Mouse (Mus musculus): ENCODE measurements around the gene Ifna9.

DNA sequence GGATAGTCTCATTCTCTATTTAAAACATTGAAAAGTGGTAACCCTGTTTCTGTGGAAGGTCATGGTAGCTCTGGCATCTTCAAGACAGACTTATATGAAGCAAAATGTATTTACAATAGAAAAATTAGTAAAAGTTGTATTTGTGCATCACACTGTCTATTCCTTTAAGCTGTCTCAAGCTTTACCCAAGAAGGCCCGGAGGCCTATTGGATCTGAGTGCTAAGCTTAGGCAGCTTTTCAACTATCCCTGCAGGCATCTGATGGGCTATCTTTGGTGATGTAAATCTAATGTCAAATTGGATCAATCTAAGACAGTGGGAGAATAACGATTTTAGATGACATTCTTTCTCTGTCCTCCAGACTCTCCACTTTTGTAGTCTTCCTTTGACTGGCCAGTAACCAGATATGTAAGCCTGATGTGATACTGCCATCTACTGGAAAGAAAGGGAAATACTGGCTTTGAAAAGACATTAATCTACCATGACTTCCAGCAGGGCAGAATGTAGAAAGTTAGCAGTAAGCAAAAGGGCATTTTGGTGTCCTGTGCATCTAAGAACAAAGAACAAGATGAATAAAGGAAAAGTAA, 48.4 kb downstream of the Ifna9 start:
- TF ChIP-seq CTCF (IDR thresholded peaks at IDR 0.05; ENCODE audit: control insufficient read depth, insufficient read depth, insufficient read length) (no peak), MAX (IDR thresholded peaks at IDR 0.05) (no peak), USF1 (IDR thresholded peaks at IDR 0.05; ENCODE audit: low read depth) (no peak), MYOG (IDR thresholded peaks at IDR 0.05; ENCODE audit: control insufficient read depth, extremely low read depth, insufficient read length) (no peak), FOSL1 (IDR thresholded peaks at IDR 0.05; ENCODE audit: insufficient read depth, low read length, poor library complexity, severe bottlenecking) (no peak), CEBPB (IDR thresholded peaks at IDR 0.05; ENCODE audit: low read depth) (no peak)

Data from C2C12 (cell line).